In the genomic region with DNA sequence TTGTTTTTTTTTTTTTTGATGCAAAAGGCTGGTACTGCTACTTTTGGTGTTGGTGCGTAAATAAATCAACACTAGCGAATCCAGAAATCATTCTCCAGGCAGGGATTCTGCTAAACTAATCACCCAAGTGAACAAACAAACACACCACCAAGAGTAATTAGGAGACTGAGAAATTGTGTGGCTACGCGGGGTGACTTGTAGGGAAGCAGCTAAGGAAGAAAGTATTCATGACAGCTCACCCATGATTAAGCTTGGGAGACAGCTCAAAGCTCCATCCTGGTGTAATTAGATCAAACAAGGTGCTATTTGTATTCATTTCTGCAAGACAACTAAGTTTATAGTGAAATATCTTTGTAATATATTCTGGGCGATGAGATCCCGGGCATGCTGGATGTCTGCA, we compare ENCODE assay signal across 20 mouse cellular contexts.
A peak's percentile ranks its signal among the peaks of the same experiment; 100 is the strongest.
DNase-seq lines count a peak whose midpoint lies in the region; ATAC-seq and TF ChIP-seq lines count a peak whose summit lies in the region.
"Had no signal": no experiment of that assay in that cellular context is flagged by ENCODE, and none has a peak within 500 bp of the region (broad histone marks: within the 10 kb centered on the region; RNA-seq: fewer than 3 reads in every experiment).

No protein-coding gene starts in this region.

- 0 out of 2 replicates have a peak overlapping the region, but pooled peaks have one; percentile 6 for H3K4me2 ChIP-seq in forebrain, embryonic 12.5 days
- no peak overlapping the region for H3K4me2 ChIP-seq in forebrain, embryonic 15.5 days (replicated peaks)
- H3K4me2 ChIP-seq: embryonic facial prominence, embryonic 12.5 days had no signal

- TF ChIP-seq POLR2A in brain, embryonic 14.5 days (IDR thresholded peaks at IDR 0.05; ENCODE audit: borderline replicate concordance, extremely low read depth, insufficient read depth, insufficient read length, poor library complexity, severe bottlenecking), result no peak

- peak; percentile 82 for DNase-seq in Muller cell, postnatal 12 days (ENCODE audit: inconsistent ontology term)
- DNase-seq in brain, embryonic 14.5 days (ENCODE audit: low read depth), result peak; percentile 55
- peak; percentile 92 for DNase-seq in retina, postnatal 1 day
- no peak for DNase-seq in cerebellum, adult 18-20 months
- DNase-seq: adrenal gland, adult 8-10 months; adrenal gland, postnatal 14 days; adrenal gland, postnatal 36 days; cerebellum, adult 11 months; cerebellum, adult 2 months; cerebellum, adult 9-10 months; cerebellum, postnatal 10 days; cerebellum, postnatal 25 days; forebrain, postnatal 0 days had no signal

- H3K36me3 ChIP-seq in forebrain, embryonic 12.5 days (replicated peaks), result no peaks in the 10 kb centered on the region
- no peaks in the 10 kb centered on the region for H3K36me3 ChIP-seq in forebrain, embryonic 15.5 days
- H3K36me3 ChIP-seq: embryonic facial prominence, embryonic 10.5 days; embryonic facial prominence, embryonic 12.5 days had no signal

- peaks cover 11% of the 10 kb centered on the region; the same call in 1 of the 2 replicates for H3K4me1 ChIP-seq in forebrain, embryonic 12.5 days
- H3K4me1 ChIP-seq in forebrain, embryonic 15.5 days, result no peaks in the 10 kb centered on the region
- H3K4me1 ChIP-seq: embryonic facial prominence, embryonic 12.5 days had no signal

- 45% methylated on average over 6 of the region's 6 CpGs for WGBS in forebrain, embryonic 12.5 days
- 32% methylated on average over 6 of the region's 6 CpGs for WGBS in forebrain, embryonic 15.5 days

- no peaks in the 10 kb centered on the region for H3K27me3 ChIP-seq in forebrain, embryonic 12.5 days
- 0 out of 2 replicates have a peak, but pooled peaks cover 4% of the 10 kb centered on the region for H3K27me3 ChIP-seq in forebrain, embryonic 15.5 days
- H3K27me3 ChIP-seq: embryonic facial prominence, embryonic 12.5 days had no signal

- no peak; the same call in 1 of the 2 replicates for ATAC-seq in forebrain, embryonic 12.5 days (ENCODE audit: low FRiP score)
- ATAC-seq in forebrain, embryonic 15.5 days (replicated peaks), result no peak
- ATAC-seq in megakaryocyte progenitor cell, adult 5-6 weeks (replicated peaks; ENCODE audit: poor library complexity), result no peak
- ATAC-seq: activated CD4-positive, CD25-positive, alpha-beta regulatory T cell, adult 4 months; forebrain, postnatal 0 days; Patski had no signal

- TF ChIP-seq CTCF in brain, embryonic 14.5 days (IDR thresholded peaks at IDR 0.05; ENCODE audit: borderline replicate concordance, extremely low read depth, insufficient read depth, insufficient read length), result no peak

- no peak overlapping the region for H3K4me3 ChIP-seq in forebrain, embryonic 12.5 days (replicated peaks)
- no peak overlapping the region for H3K4me3 ChIP-seq in forebrain, embryonic 15.5 days
- H3K4me3 ChIP-seq: embryonic facial prominence, embryonic 10.5 days; embryonic facial prominence, embryonic 12.5 days had no signal

- no peaks in the 10 kb centered on the region for H3K9me3 ChIP-seq in forebrain, embryonic 12.5 days
- H3K9me3 ChIP-seq in forebrain, embryonic 15.5 days, result no peaks in the 10 kb centered on the region
- H3K9me3 ChIP-seq: embryonic facial prominence, embryonic 10.5 days; embryonic facial prominence, embryonic 12.5 days had no signal

- H3K9ac ChIP-seq in forebrain, embryonic 12.5 days, result no peak overlapping the region
- H3K9ac ChIP-seq in forebrain, embryonic 15.5 days (replicated peaks), result no peak overlapping the region
- H3K9ac ChIP-seq: embryonic facial prominence, embryonic 12.5 days; forebrain, postnatal 0 days had no signal

- H3K27ac ChIP-seq in forebrain, embryonic 12.5 days, result no peak overlapping the region
- H3K27ac ChIP-seq in forebrain, embryonic 15.5 days (replicated peaks), result no peak overlapping the region
- H3K27ac ChIP-seq: embryonic facial prominence, embryonic 10.5 days; embryonic facial prominence, embryonic 12.5 days had no signal

Comparison
In these comparisons a context has a peak if more than half of its experiments do, and no peak if none do; other contexts are left out.
1. DNase-seq: peak in Muller cell, postnatal 12 days (single experiment), brain, embryonic 14.5 days (single experiment) and retina, postnatal 1 day (single experiment); none in cerebellum, adult 18-20 months (0 of 2).